Mouse (Mus musculus): ENCODE data around the gene Rhoa. TPM values are rescaled to one million over a fixed set of nuclear protein-coding genes. Genes with fewer than 3 reads are reported as not detected.

Gene Rhoa
- 74.7 and 78.0 TPM in 2 replicates for polyA plus RNA-seq (2012; rRNA removed)

GRCm38 (mm10) chr9:108305629-108306520, at the start of gene Rhoa, which contains the start of gene Tcta:
TSS of gene Rhoa (plus strand) at chr9:108306129.
TSS of gene Tcta (minus strand) at chr9:108306160.

GRCm38 (mm10) chr9:108263690-108264190, 42.2 kb upstream of the Rhoa start, which contains the start of gene Dag1:
TSS of gene Dag1 (minus strand) at chr9:108263958.

GRCm38 (mm10) chr9:108290016-108290750, 15.7 kb upstream of the Rhoa start, which contains the start of gene Nicn1:
TSS of gene Nicn1 (plus strand) at chr9:108290429.

GRCm38 (mm10) chr9:108296453-108297355, 9.2 kb upstream of the Rhoa start, which contains the start of gene Amt:
TSS of gene Amt (plus strand) at chr9:108296853.

GRCm38 (mm10) chr9:108338886-108339781, 33.2 kb downstream of the Rhoa start, which contains the start of gene Gpx1:
TSS of gene Gpx1 (plus strand) at chr9:108338903.

GRCm38 (mm10) chr9:108347540-108348289, 41.8 kb downstream of the Rhoa start, which contains the start of gene Usp4:
TSS of gene Usp4 (plus strand) at chr9:108347853.

Other genes with a start within 250 kb of the Rhoa start
- 92.9 and 96.0 TPM in 2 replicates for gene Mst1, start 225.7 kb upstream of the Rhoa start, polyA plus RNA-seq (2012; rRNA removed)
- gene Rnf123, start 222.8 kb upstream of the Rhoa start, polyA plus RNA-seq (2012; rRNA removed): 53.9 and 64.1 TPM in 2 replicates
- 81.3 and 81.5 TPM in 2 replicates for gene Apeh, start 211.5 kb upstream of the Rhoa start, polyA plus RNA-seq (2012; rRNA removed)
- gene Bsn, start 115.7 kb upstream of the Rhoa start, polyA plus RNA-seq (2012; rRNA removed): 0.46 and 0.60 TPM in 2 replicates
- 8.4 and 9.0 TPM in 2 replicates for gene Dag1, start 42.2 kb upstream of the Rhoa start, polyA plus RNA-seq (2012; rRNA removed)
- 5.9 and 6.0 TPM in 2 replicates for gene Nicn1, start 15.7 kb upstream of the Rhoa start, polyA plus RNA-seq (2012; rRNA removed)
- gene Amt, start 9.3 kb upstream of the Rhoa start, polyA plus RNA-seq (2012; rRNA removed): 10.6 and 10.9 TPM in 2 replicates
- 13.6 and 14.8 TPM in 2 replicates for gene Tcta, start within 50 bp of the Rhoa start, polyA plus RNA-seq (2012; rRNA removed)
- gene Gpx1, start 32.8 kb downstream of the Rhoa start, polyA plus RNA-seq (2012; rRNA removed): 1,940 and 2,086 TPM in 2 replicates
- 27.8 and 30.7 TPM in 2 replicates for gene Usp4, start 41.7 kb downstream of the Rhoa start, polyA plus RNA-seq (2012; rRNA removed)
- gene 1700102P08Rik, start 86.7 kb downstream of the Rhoa start, polyA plus RNA-seq (2012; rRNA removed): 0.26 and 0.44 TPM in 2 replicates
- 0.06 and 0.08 TPM in 2 replicates for gene Ccdc36, start 122.4 kb downstream of the Rhoa start, polyA plus RNA-seq (2012; rRNA removed)
- not detected in 2 replicates for gene BC048562, start 130.4 kb downstream of the Rhoa start, polyA plus RNA-seq (2012; rRNA removed)
- 9.5 TPM in 2 replicates for gene Ccdc71, start 154.4 kb downstream of the Rhoa start, polyA plus RNA-seq (2012; rRNA removed)
- gene Klhdc8b, start 155.5 kb downstream of the Rhoa start, polyA plus RNA-seq (2012; rRNA removed): 18.4 and 25.3 TPM in 2 replicates
- gene Lamb2, start 173.6 kb downstream of the Rhoa start, polyA plus RNA-seq (2012; rRNA removed): 9.6 and 10.7 TPM in 2 replicates
- gene Usp19, start 184.5 kb downstream of the Rhoa start, polyA plus RNA-seq (2012; rRNA removed): 32.7 and 42.1 TPM in 2 replicates
- gene Qars, start 201.6 kb downstream of the Rhoa start, polyA plus RNA-seq (2012; rRNA removed): 68.5 and 88.3 TPM in 2 replicates
- 32.6 and 35.7 TPM in 2 replicates for gene Qrich1, start 210.7 kb downstream of the Rhoa start, polyA plus RNA-seq (2012; rRNA removed)

All from liver, embryonic 18 days (tissue).